Mouse (Mus musculus): ENCODE measurements at regions not wholly inside any gene's neighbourhood (a gene's known extent, or its start where the extent isn't known, plus 50 kb on each side); places are given as distances from the start of the nearest gene placed in this dataset.

- DNase-seq (ENCODE audit: low spot score) (no peak), ATAC-seq (ENCODE audit: low FRiP score) (no peak)
- no peak overlapping the region for H3K4me2 ChIP-seq (replicated peaks; ENCODE audit: low read depth, low read length)
- no peaks in the 10 kb centered on the region for H3K27me3 ChIP-seq (ENCODE audit: control insufficient read depth, insufficient read depth, low read length)
- H3K36me3 ChIP-seq (ENCODE audit: control insufficient read depth, insufficient read depth, low read length): no peaks in the 10 kb centered on the region
- WGBS: 91% methylated on average over 9 of the region's 9 CpGs
- no peak overlapping the region for H3K27ac ChIP-seq (ENCODE audit: low read depth, low read length)
- no peak overlapping the region for H3K9ac ChIP-seq (ENCODE audit: low read depth, low read length)
- H3K4me3 ChIP-seq (ENCODE audit: low read depth, low read length): no peak overlapping the region
- no peaks in the 10 kb centered on the region for H3K4me1 ChIP-seq (replicated peaks; ENCODE audit: control insufficient read depth, insufficient read depth, low read length)
- H3K9me3 ChIP-seq (ENCODE audit: control insufficient read depth, low read length): no peaks in the 10 kb centered on the region
These were observed 54.5 kb upstream of the Cmc1 start for GRCm38 (mm10) chr9:118204456-118204855.

- Histone ChIP-seq H3K36me3 (ENCODE audit: control insufficient read depth, insufficient read depth, low read length) (no peaks in the 10 kb centered on the region), H3K4me2 (replicated peaks; ENCODE audit: low read depth, low read length) (no peak overlapping the region), H3K27ac (ENCODE audit: low read depth, low read length) (no peak overlapping the region), H3K9me3 (ENCODE audit: control insufficient read depth, low read length) (no peaks in the 10 kb centered on the region), H3K4me1 (replicated peaks; ENCODE audit: control insufficient read depth, insufficient read depth, low read length) (no peaks in the 10 kb centered on the region), H3K4me3 (ENCODE audit: low read depth, low read length) (no peak overlapping the region), H3K9ac (ENCODE audit: low read depth, low read length) (no peak overlapping the region), H3K27me3 (ENCODE audit: control insufficient read depth, insufficient read depth, low read length) (no peaks in the 10 kb centered on the region)
- no peak for ATAC-seq (ENCODE audit: low FRiP score)
- no peak for DNase-seq (ENCODE audit: low spot score)
- WGBS: 90% methylated on average over 7 of the region's 7 CpGs
These were observed 56.5 kb upstream of the Cmc1 start for GRCm38 (mm10) chr9:118206483-118206882.

- Histone ChIP-seq H3K9me3 (ENCODE audit: control insufficient read depth, low read length) (no peaks in the 10 kb centered on the region), H3K4me2 (replicated peaks; ENCODE audit: low read depth, low read length) (no peak overlapping the region), H3K4me1 (replicated peaks; ENCODE audit: control insufficient read depth, insufficient read depth, low read length) (no peaks in the 10 kb centered on the region), H3K27ac (ENCODE audit: low read depth, low read length) (no peak overlapping the region), H3K36me3 (ENCODE audit: control insufficient read depth, insufficient read depth, low read length) (no peaks in the 10 kb centered on the region), H3K27me3 (ENCODE audit: control insufficient read depth, insufficient read depth, low read length) (no peaks in the 10 kb centered on the region), H3K4me3 (ENCODE audit: low read depth, low read length) (no peak overlapping the region), H3K9ac (ENCODE audit: low read depth, low read length) (no peak overlapping the region)
- DNase-seq (ENCODE audit: low spot score) (no peak), ATAC-seq (ENCODE audit: low FRiP score) (no peak)
- 92% methylated on average over 5 of the region's 5 CpGs for WGBS
These were observed 69.7 kb upstream of the Cmc1 start for GRCm38 (mm10) chr9:118219696-118220095.

- Histone ChIP-seq H3K9me3 (ENCODE audit: control insufficient read depth, low read length) (no peaks in the 10 kb centered on the region), H3K4me3 (ENCODE audit: low read depth, low read length) (no peak overlapping the region), H3K4me1 (replicated peaks; ENCODE audit: control insufficient read depth, insufficient read depth, low read length) (no peaks in the 10 kb centered on the region), H3K27ac (ENCODE audit: low read depth, low read length) (no peak overlapping the region), H3K36me3 (ENCODE audit: control insufficient read depth, insufficient read depth, low read length) (no peaks in the 10 kb centered on the region), H3K4me2 (replicated peaks; ENCODE audit: low read depth, low read length) (no peak overlapping the region), H3K9ac (ENCODE audit: low read depth, low read length) (no peak overlapping the region), H3K27me3 (ENCODE audit: control insufficient read depth, insufficient read depth, low read length) (no peaks in the 10 kb centered on the region)
- DNase-seq (ENCODE audit: low spot score): no peak
- 87% methylated on average over 14 of the region's 14 CpGs for WGBS
- no peak for ATAC-seq (ENCODE audit: low FRiP score)
These were observed 71.2 kb upstream of the Cmc1 start for GRCm38 (mm10) chr9:118221186-118221585.

- H3K4me1 ChIP-seq (replicated peaks; ENCODE audit: control insufficient read depth, insufficient read depth, low read length): no peaks in the 10 kb centered on the region
- no peaks in the 10 kb centered on the region for H3K9me3 ChIP-seq (ENCODE audit: control insufficient read depth, low read length)
- H3K27ac ChIP-seq (ENCODE audit: low read depth, low read length): no peak overlapping the region
- no peak; the same call in 1 of the 2 replicates for ATAC-seq (ENCODE audit: low FRiP score)
- no peaks in the 10 kb centered on the region for H3K27me3 ChIP-seq (ENCODE audit: control insufficient read depth, insufficient read depth, low read length)
- no peaks in the 10 kb centered on the region for H3K36me3 ChIP-seq (ENCODE audit: control insufficient read depth, insufficient read depth, low read length)
- H3K4me3 ChIP-seq (ENCODE audit: low read depth, low read length): no peak overlapping the region
- 62% methylated on average over 23 of the region's 23 CpGs for WGBS
- no peak for DNase-seq (ENCODE audit: low spot score)
- no peak overlapping the region for H3K9ac ChIP-seq (ENCODE audit: low read depth, low read length)
- no peak overlapping the region for H3K4me2 ChIP-seq (replicated peaks; ENCODE audit: low read depth, low read length)
These were observed 77.6 kb upstream of the Cmc1 start for GRCm38 (mm10) chr9:118227401-118228061.

- ATAC-seq (ENCODE audit: low FRiP score) (no peak), DNase-seq (ENCODE audit: low spot score) (peak; percentile 18)
- H3K27ac ChIP-seq (ENCODE audit: low read depth, low read length): no peak overlapping the region
- no peaks in the 10 kb centered on the region for H3K9me3 ChIP-seq (ENCODE audit: control insufficient read depth, low read length)
- no peak overlapping the region for H3K4me3 ChIP-seq (ENCODE audit: low read depth, low read length)
- H3K36me3 ChIP-seq (ENCODE audit: control insufficient read depth, insufficient read depth, low read length): no peaks in the 10 kb centered on the region
- H3K4me1 ChIP-seq (replicated peaks; ENCODE audit: control insufficient read depth, insufficient read depth, low read length): no peaks in the 10 kb centered on the region
- no peak overlapping the region for H3K9ac ChIP-seq (ENCODE audit: low read depth, low read length)
- H3K4me2 ChIP-seq (replicated peaks; ENCODE audit: low read depth, low read length): no peak overlapping the region
- WGBS: 51% methylated on average over 19 of the region's 19 CpGs
- no peaks in the 10 kb centered on the region for H3K27me3 ChIP-seq (ENCODE audit: control insufficient read depth, insufficient read depth, low read length)
These were observed 78.9 kb upstream of the Cmc1 start for GRCm38 (mm10) chr9:118228691-118229427.

- WGBS: 77% methylated on average over 4 of the region's 4 CpGs
- DNase-seq (ENCODE audit: low spot score) (no peak), ATAC-seq (ENCODE audit: low FRiP score) (no peak)
- Histone ChIP-seq H3K4me1 (replicated peaks; ENCODE audit: control insufficient read depth, insufficient read depth, low read length) (no peaks in the 10 kb centered on the region), H3K9me3 (ENCODE audit: control insufficient read depth, low read length) (no peaks in the 10 kb centered on the region), H3K9ac (ENCODE audit: low read depth, low read length) (no peak overlapping the region), H3K36me3 (ENCODE audit: control insufficient read depth, insufficient read depth, low read length) (no peaks in the 10 kb centered on the region), H3K27ac (ENCODE audit: low read depth, low read length) (no peak overlapping the region), H3K4me2 (replicated peaks; ENCODE audit: low read depth, low read length) (no peak overlapping the region), H3K27me3 (ENCODE audit: control insufficient read depth, insufficient read depth, low read length) (no peaks in the 10 kb centered on the region), H3K4me3 (ENCODE audit: low read depth, low read length) (no peak overlapping the region)
These were observed 90.7 kb upstream of the Cmc1 start for GRCm38 (mm10) chr9:118240711-118241110.

- Histone ChIP-seq H3K4me1 (replicated peaks; ENCODE audit: control insufficient read depth, insufficient read depth, low read length) (no peaks in the 10 kb centered on the region), H3K36me3 (ENCODE audit: control insufficient read depth, insufficient read depth, low read length) (no peaks in the 10 kb centered on the region), H3K27me3 (ENCODE audit: control insufficient read depth, insufficient read depth, low read length) (no peaks in the 10 kb centered on the region), H3K27ac (ENCODE audit: low read depth, low read length) (no peak overlapping the region), H3K4me3 (ENCODE audit: low read depth, low read length) (no peak overlapping the region), H3K9me3 (ENCODE audit: control insufficient read depth, low read length) (no peaks in the 10 kb centered on the region), H3K4me2 (replicated peaks; ENCODE audit: low read depth, low read length) (no peak overlapping the region), H3K9ac (ENCODE audit: low read depth, low read length) (no peak overlapping the region)
- ATAC-seq (ENCODE audit: low FRiP score) (no peak), DNase-seq (ENCODE audit: low spot score) (no peak)
- 51% methylated on average over 15 of the region's 15 CpGs for WGBS
These were observed 97.0 kb upstream of the Cmc1 start for GRCm38 (mm10) chr9:118246820-118247628.

Data from hindbrain, embryonic 11.5 days (tissue).